Mouse (Mus musculus): ENCODE results near the gene Serpinb2.

- TF ChIP-seq CTCF (IDR thresholded peaks at IDR 0.05; ENCODE audit: low read depth, low read length) (no peak), POLR2A (IDR thresholded peaks at IDR 0.05; ENCODE audit: borderline replicate concordance, low read depth, low read length) (no peak)
Observed at GRCm38 (mm10) chr1:107502025-107502424, 9.2 kb upstream of the Serpinb2 start.
